In the genomic region with DNA sequence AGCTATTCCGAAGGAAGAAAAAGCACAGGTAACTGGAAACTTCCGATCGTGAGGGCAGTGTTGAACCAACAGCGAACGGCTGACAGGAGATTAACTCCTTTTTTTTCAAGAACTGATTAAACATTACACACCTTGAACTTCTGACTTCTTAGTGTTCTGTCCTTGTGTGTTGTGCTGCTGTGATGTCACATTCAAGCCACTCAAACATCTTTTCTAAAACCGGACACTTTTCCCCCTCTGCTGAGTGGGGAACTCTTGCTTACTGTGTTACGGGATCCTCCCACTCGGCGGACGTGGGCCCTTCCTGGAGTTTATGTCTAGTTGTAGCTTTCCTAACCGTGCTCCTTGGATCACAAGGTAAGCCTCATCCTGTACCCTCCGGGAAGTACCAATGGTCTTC, we compare ENCODE assay signal across 10 mouse cellular contexts. TPM values are rescaled to one million over a fixed set of nuclear protein-coding genes. Genes with fewer than 3 reads are reported as not detected.
DNase-seq lines count a peak whose midpoint lies in the region; ATAC-seq and TF ChIP-seq lines count a peak whose summit lies in the region.
"Had no signal": no experiment of that assay in that cellular context is flagged by ENCODE, and none has a peak within 500 bp of the region (broad histone marks: within the 10 kb centered on the region; RNA-seq: fewer than 3 reads in every experiment).

A gene (plus strand): TSS at position 130 of the 400 bp plus-strand sequence.

- no peak for DNase-seq in heart, embryonic 10.5 days (ENCODE audit: low spot score)
- no peak for DNase-seq in heart, postnatal 36 days
- no peak for DNase-seq in hindbrain, embryonic 14.5 days (ENCODE audit: low spot score)
- DNase-seq in left cerebral cortex, postnatal 14 days (ENCODE audit: low spot score in 2 of 2): no peak
- no peak for DNase-seq in right cerebral cortex, adult 2 months (ENCODE audit: low spot score in 2 of 2)
- DNase-seq in layer of hippocampus, postnatal 14 days (ENCODE audit: low spot score in 2 of 2): no peak
- DNase-seq: cerebellum, postnatal 36 days had no signal

- no peak for ATAC-seq in hindbrain, embryonic 14.5 days (ENCODE audit: low FRiP score)
- ATAC-seq in liver, embryonic 15.5 days (ENCODE audit: insufficient read depth): no peak
- ATAC-seq: activated CD4-positive, CD25-positive, alpha-beta regulatory T cell, adult 4 months had no signal

- peak within 1 kb of the TSS; percentile 83 for H3K27ac ChIP-seq in heart, embryonic 10.5 days
- H3K27ac ChIP-seq in ES-Bruce4 (ENCODE audit: insufficient read depth, low read length): no peak within 1 kb of the TSS
- H3K27ac ChIP-seq in hindbrain, embryonic 14.5 days: no peak within 1 kb of the TSS
- H3K27ac ChIP-seq in liver, embryonic 15.5 days (replicated peaks): no peak within 1 kb of the TSS

- WGBS in heart, embryonic 10.5 days: 86% methylated on average over 12 of the region's 12 CpGs
- 91% methylated on average over 12 of the region's 12 CpGs for WGBS in hindbrain, embryonic 14.5 days
- 74% methylated on average over 12 of the region's 12 CpGs for WGBS in liver, embryonic 15.5 days (ENCODE audit: insufficient replicate concordance)

- H3K9me3 ChIP-seq in heart, embryonic 10.5 days: no peaks in the 10 kb centered on the region
- H3K9me3 ChIP-seq in ES-Bruce4 (replicated peaks; ENCODE audit: control insufficient read depth, insufficient read depth, low read length, poor library complexity, severe bottlenecking): no peaks in the 10 kb centered on the region
- H3K9me3 ChIP-seq in hindbrain, embryonic 14.5 days (ENCODE audit: control insufficient read depth, low read length): no peaks in the 10 kb centered on the region
- no peaks in the 10 kb centered on the region for H3K9me3 ChIP-seq in liver, embryonic 15.5 days (replicated peaks)

- H3K27me3 ChIP-seq in heart, embryonic 10.5 days (ENCODE audit: insufficient read depth, poor library complexity, severe bottlenecking): peaks cover 38% of the 10 kb centered on the region
- H3K27me3 ChIP-seq in ES-Bruce4 (ENCODE audit: control insufficient read depth, insufficient read depth, low read length, poor library complexity, severe bottlenecking): no peaks in the 10 kb centered on the region
- peaks cover 51% of the 10 kb centered on the region for H3K27me3 ChIP-seq in hindbrain, embryonic 14.5 days (ENCODE audit: control insufficient read depth, insufficient read depth, low read length)
- H3K27me3 ChIP-seq in liver, embryonic 15.5 days: peaks cover 52% of the 10 kb centered on the region

- H3K4me1 ChIP-seq in heart, embryonic 10.5 days: peaks cover 15% of the 10 kb centered on the region
- H3K4me1 ChIP-seq in ES-Bruce4 (ENCODE audit: control insufficient read depth, insufficient read depth, low read length): no peaks in the 10 kb centered on the region
- H3K4me1 ChIP-seq in hindbrain, embryonic 14.5 days (replicated peaks; ENCODE audit: control insufficient read depth, insufficient read depth, low read length): no peaks in the 10 kb centered on the region; the same call in 1 of the 2 replicates
- 0 out of 2 replicates have a peak, but pooled peaks cover 4% of the 10 kb centered on the region for H3K4me1 ChIP-seq in liver, embryonic 15.5 days (replicated peaks)

- H3K4me3 ChIP-seq in heart, embryonic 10.5 days: peak within 1 kb of the TSS; percentile 65
- H3K4me3 ChIP-seq in ES-Bruce4 (ENCODE audit: low read depth, low read length): peak within 1 kb of the TSS; percentile 63
- peak within 1 kb of the TSS; percentile 24 for H3K4me3 ChIP-seq in hindbrain, embryonic 14.5 days (replicated peaks; ENCODE audit: low read length)
- peak within 1 kb of the TSS; percentile 30; the same call in 1 of the 2 replicates for H3K4me3 ChIP-seq in liver, embryonic 15.5 days (replicated peaks)

- TF ChIP-seq CTCF in ES-Bruce4 (IDR thresholded peaks at IDR 0.05; ENCODE audit: low read depth, low read length): no peak

- H3K9ac ChIP-seq in ES-Bruce4 (ENCODE audit: low read depth, poor library complexity, severe bottlenecking): peak within 1 kb of the TSS; percentile 13
- no peak within 1 kb of the TSS for H3K9ac ChIP-seq in hindbrain, embryonic 14.5 days
- no peak within 1 kb of the TSS for H3K9ac ChIP-seq in liver, embryonic 15.5 days

- intact Hi-C loops in heart, postnatal 36 days (cut with DNase I): no loop called here
- intact Hi-C loops in left cerebral cortex, postnatal 14 days (cut with DNase I): no loop called here

- no peak for TF ChIP-seq EP300 in ES-Bruce4 (IDR thresholded peaks at IDR 0.05; ENCODE audit: insufficient read depth, low read depth, low read length)

- TF ChIP-seq POLR2A in ES-Bruce4 (IDR thresholded peaks at IDR 0.05; ENCODE audit: insufficient read depth, low read length): no peak

- H3K36me3 ChIP-seq in heart, embryonic 10.5 days: peaks cover 15% of the 10 kb centered on the region
- peaks cover 11% of the 10 kb centered on the region for H3K36me3 ChIP-seq in ES-Bruce4 (ENCODE audit: control insufficient read depth, insufficient read depth, low read length, poor library complexity, severe bottlenecking)
- no peaks in the 10 kb centered on the region for H3K36me3 ChIP-seq in hindbrain, embryonic 14.5 days (replicated peaks; ENCODE audit: control insufficient read depth, insufficient read depth)
- H3K36me3 ChIP-seq in liver, embryonic 15.5 days (replicated peaks): no peaks in the 10 kb centered on the region

- H3K4me2 ChIP-seq in hindbrain, embryonic 14.5 days (replicated peaks): peak within 1 kb of the TSS; percentile 57
- peak within 1 kb of the TSS; percentile 58 for H3K4me2 ChIP-seq in liver, embryonic 15.5 days

RNA-seq across cellular contexts. Expression of the gene that starts here (rescaled TPM):
- polyA plus RNA-seq in heart, embryonic 10.5 days (2016; fragmentation: Nextera tagmentation; extraction: Ambion mirVana): 0.87 TPM in 1 of 2 replicates, not detected in the other
- total RNA-seq in heart, postnatal 36 days (2021): not detected
- polyA plus RNA-seq in ES-Bruce4 (2011; ENCODE audit: insufficient read depth, insufficient read length, low read depth, missing spikeins): not detected in 2 replicates
- not detected in 2 replicates for polyA plus RNA-seq in hindbrain, embryonic 14.5 days (2014; fragmentation: Nextera tagmentation; extraction: Ambion mirVana)
- polyA plus RNA-seq in liver, embryonic 15.5 days (2015; fragmentation: Nextera tagmentation; extraction: Ambion mirVana): not detected in 2 replicates
- not detected for total RNA-seq in left cerebral cortex, postnatal 14 days (2021)
- not detected for total RNA-seq in layer of hippocampus, postnatal 14 days (2021)
- polyA plus RNA-seq: activated CD4-positive, CD25-positive, alpha-beta regulatory T cell, adult 4 months had no signal
